ENCODE assay signal across 8 mouse cellular contexts in the genomic region with DNA sequence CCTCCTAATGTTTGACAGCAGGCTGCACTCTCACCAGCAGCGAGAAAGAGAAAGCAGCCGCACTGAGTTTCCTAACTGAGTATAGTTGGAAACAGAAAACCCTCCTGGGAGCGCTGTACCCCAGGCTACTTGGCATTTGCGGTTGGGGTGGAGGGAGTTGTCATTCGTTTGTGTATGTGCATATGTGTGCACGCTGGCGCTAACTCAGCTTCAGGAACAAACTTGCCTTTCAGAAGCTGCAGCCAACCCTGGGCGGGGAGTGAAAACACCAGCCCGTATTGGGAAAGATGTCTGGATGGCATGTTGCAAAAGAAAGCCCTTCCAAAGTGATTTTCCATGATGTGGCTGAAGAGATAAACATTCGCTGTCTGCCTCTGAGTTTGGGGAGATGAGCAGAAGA. TPM values are rescaled to one million over a fixed set of nuclear protein-coding genes. Genes with fewer than 3 reads are reported as not detected.
A peak's percentile ranks its signal among the peaks of the same experiment; 100 is the strongest.
DNase-seq lines count a peak whose midpoint lies in the region; ATAC-seq and TF ChIP-seq lines count a peak whose summit lies in the region.

No protein-coding gene starts in this region.

- peaks cover 3% of the 10 kb centered on the region; the same call in 1 of the 2 replicates for H3K4me1 ChIP-seq in forebrain, embryonic 11.5 days (replicated peaks; ENCODE audit: control insufficient read depth, insufficient read depth, low read length)
- H3K4me1 ChIP-seq in forebrain, embryonic 12.5 days: peaks cover 13% of the 10 kb centered on the region
- peaks cover 4 to 22% of the 10 kb centered on the region in 2 experiments for H3K4me1 ChIP-seq in CH12.LX (ENCODE audit: control insufficient read depth in 1 of 2, insufficient read depth in 2 of 2)
- H3K4me1 ChIP-seq in limb, embryonic 10.5 days: peaks cover 11% of the 10 kb centered on the region

- H3ac ChIP-seq in myocyte (ENCODE audit: control insufficient read depth, insufficient read length): no peak overlapping the region

- H3K79me2 ChIP-seq in CH12.LX (replicated peaks; ENCODE audit: control insufficient read depth, extremely low read depth, insufficient read depth, poor library complexity, severe bottlenecking) (no peaks in the 10 kb centered on the region), myocyte (ENCODE audit: control insufficient read depth, insufficient read depth) (no peaks in the 10 kb centered on the region)

- no peaks in the 10 kb centered on the region for H3K9me3 ChIP-seq in forebrain, embryonic 11.5 days (ENCODE audit: control insufficient read depth, low read length)
- no peaks in the 10 kb centered on the region for H3K9me3 ChIP-seq in forebrain, embryonic 12.5 days
- peaks cover 5% of the 10 kb centered on the region for H3K9me3 ChIP-seq in CH12.LX (replicated peaks; ENCODE audit: low read length)
- H3K9me3 ChIP-seq in limb, embryonic 10.5 days (replicated peaks): no peaks in the 10 kb centered on the region

- H3K9ac ChIP-seq in forebrain, embryonic 11.5 days (ENCODE audit: low read length): no peak overlapping the region
- H3K9ac ChIP-seq in forebrain, embryonic 12.5 days: no peak overlapping the region
- H3K9ac ChIP-seq in CH12.LX (ENCODE audit: insufficient read depth, low read depth): no peak overlapping the region

- no peak for TF ChIP-seq RAD21 in CH12.LX (IDR thresholded peaks at IDR 0.05; ENCODE audit: low read depth, low read length)

- WGBS in forebrain, embryonic 11.5 days: 50% methylated on average over 10 of the region's 10 CpGs
- WGBS in forebrain, embryonic 12.5 days: 44% methylated on average over 10 of the region's 10 CpGs
- whole genome bisulfite sequencing in limb, embryonic 10.5 days: 27% methylated on average over 10 of the region's 10 CpGs

- TF ChIP-seq POLR2A in CH12.LX (IDR thresholded peaks at IDR 0.05; ENCODE audit: low read depth, low read length) (no peak), myocyte (IDR thresholded peaks at IDR 0.05; ENCODE audit: insufficient read length, low read depth) (no peak)

- no peak for ATAC-seq in forebrain, embryonic 11.5 days (replicated peaks; ENCODE audit: low FRiP score)
- ATAC-seq in forebrain, embryonic 12.5 days (ENCODE audit: low FRiP score): no peak

- no peak overlapping the region for H3K27ac ChIP-seq in forebrain, embryonic 11.5 days (ENCODE audit: low read depth, low read length)
- H3K27ac ChIP-seq in forebrain, embryonic 12.5 days: no peak overlapping the region
- no peak overlapping the region for H3K27ac ChIP-seq in CH12.LX (ENCODE audit: insufficient read depth, low read depth)
- H3K27ac ChIP-seq in limb, embryonic 10.5 days: no peak overlapping the region

- dilution Hi-C loops in CH12.LX (cut with MboI; ENCODE audit: extremely low pct_ligation_motif_present, extremely low pct_unique_long_range_greater_than_20kb, low sequenced_read_pairs): no loop called here

- no peak for TF ChIP-seq CTCF in CH12.LX (conservative IDR thresholded peaks at IDR 0.05 in 1 of 2, IDR thresholded peaks at IDR 0.05 in 1 of 2; ENCODE audit: low read depth in 2 of 2, low read length in 2 of 2)

- no peak for TF ChIP-seq EP300 in CH12.LX (IDR thresholded peaks at IDR 0.05; ENCODE audit: low read length)

- in situ Hi-C loops in CH12.LX (cut with MboI; ENCODE audit: low pct_ligation_motif_present, low pct_unique_long_range_greater_than_20kb, low sequenced_read_pairs): no loop called here

- no peak overlapping the region for H3K4me3 ChIP-seq in forebrain, embryonic 11.5 days (ENCODE audit: low read depth, low read length)
- no peak overlapping the region for H3K4me3 ChIP-seq in forebrain, embryonic 12.5 days (replicated peaks)
- H3K4me3 ChIP-seq in CH12.LX (replicated peaks in 1 of 3; ENCODE audit: low read depth in 2 of 3, low read length in 2 of 3, poor library complexity in 1 of 3) (peak overlapping the region in 1 of 3 experiments; percentile 48), myocyte (no peak overlapping the region)
- peak overlapping the region; percentile 31 for H3K4me3 ChIP-seq in limb, embryonic 10.5 days

- H3K4me2 ChIP-seq in forebrain, embryonic 11.5 days (ENCODE audit: low read depth, low read length, severe bottlenecking): no peak overlapping the region
- H3K4me2 ChIP-seq in forebrain, embryonic 12.5 days: no peak overlapping the region
- peak overlapping the region; percentile 80 for H3K4me2 ChIP-seq in CH12.LX (ENCODE audit: insufficient read depth, low read depth, poor library complexity, severe bottlenecking)
- H3K4me2 ChIP-seq in myocyte (ENCODE audit: low read depth): peak overlapping the region; percentile 70

- peak; percentile 38 for DNase-seq in forebrain, embryonic 11.5 days (ENCODE audit: low spot score)
- DNase-seq in CH12.LX (ENCODE audit: extremely low read depth): no peak
- peak; percentile 29 for DNase-seq in forelimb bud, embryonic 11.5 days (ENCODE audit: low read depth, low spot score)
- no peak for DNase-seq in limb, embryonic 10.5 days (ENCODE audit: low spot score)
- DNase-seq in ovary, postnatal 14 days (ENCODE audit: low spot score): no peak
- no peak for DNase-seq in left cerebral cortex, adult 11 months (ENCODE audit: low spot score)

- H3K27me3 ChIP-seq in forebrain, embryonic 11.5 days (ENCODE audit: control insufficient read depth, insufficient read depth, low read length): no peaks in the 10 kb centered on the region
- no peaks in the 10 kb centered on the region for H3K27me3 ChIP-seq in forebrain, embryonic 12.5 days
- H3K27me3 ChIP-seq in CH12.LX (replicated peaks): peaks cover 6% of the 10 kb centered on the region
- H3K27me3 ChIP-seq in limb, embryonic 10.5 days (ENCODE audit: low read depth, poor library complexity, severe bottlenecking): 0 out of 2 replicates have a peak, but pooled peaks cover 4% of the 10 kb centered on the region
- no peaks in the 10 kb centered on the region for H3K27me3 ChIP-seq in myocyte (ENCODE audit: control insufficient read depth, insufficient read depth, insufficient read length)

- H3K36me3 ChIP-seq in forebrain, embryonic 11.5 days (ENCODE audit: control insufficient read depth, insufficient read depth, low read length): no peaks in the 10 kb centered on the region
- H3K36me3 ChIP-seq in forebrain, embryonic 12.5 days (replicated peaks): no peaks in the 10 kb centered on the region
- H3K36me3 ChIP-seq in CH12.LX (replicated peaks in 1 of 2; ENCODE audit: control insufficient read depth in 1 of 2, insufficient read depth in 1 of 2, low read length in 1 of 2): no peaks in the 10 kb centered on the region
- H3K36me3 ChIP-seq in limb, embryonic 10.5 days: no peaks in the 10 kb centered on the region
- no peaks in the 10 kb centered on the region for H3K36me3 ChIP-seq in myocyte (ENCODE audit: control insufficient read depth, insufficient read depth)

TF ChIP-seq in CH12.LX, 34 proteins besides CTCF, POLR2A, EP300 and RAD21 (continues in another document):
- TF ChIP-seq ZC3H11A (IDR thresholded peaks at IDR 0.05; ENCODE audit: low read depth, low read length) (no peak), PAX5 (IDR thresholded peaks at IDR 0.05; ENCODE audit: low read length) (no peak), ZNF384 (IDR thresholded peaks at IDR 0.05; ENCODE audit: low read depth, low read length) (no peak), SIN3A (IDR thresholded peaks at IDR 0.05; ENCODE audit: low read length) (no peak), USF2 (conservative IDR thresholded peaks at IDR 0.05; ENCODE audit: low read depth, low read length) (no peak), HCFC1 (IDR thresholded peaks at IDR 0.05; ENCODE audit: low read depth, low read length) (no peak), GABPA (IDR thresholded peaks at IDR 0.05; ENCODE audit: insufficient replicate concordance, low read depth, low read length) (no peak), NRF1 (IDR thresholded peaks at IDR 0.05; ENCODE audit: low read depth, low read length) (no peak), NELFE (IDR thresholded peaks at IDR 0.05; ENCODE audit: low read depth, low read length) (no peak)

TF ChIP-seq in myocyte, 11 proteins besides CTCF, POLR2A, EP300 and RAD21 (continues in another document):
- TF ChIP-seq REST (IDR thresholded peaks at IDR 0.05; ENCODE audit: insufficient read depth, insufficient read length): no peak
- no peak for TF ChIP-seq MYOD1 (IDR thresholded peaks at IDR 0.05; ENCODE audit: control insufficient read depth in 1 of 3, insufficient read length in 2 of 3, low read depth in 2 of 3)
- no peak for TF ChIP-seq TCF12 (IDR thresholded peaks at IDR 0.05; ENCODE audit: insufficient read depth, poor library complexity, severe bottlenecking)
- no peak for TF ChIP-seq E2F4 (IDR thresholded peaks at IDR 0.05; ENCODE audit: insufficient read depth)
- TF ChIP-seq POLR2AphosphoS2 (IDR thresholded peaks at IDR 0.05; ENCODE audit: insufficient read length, low read depth): no peak
- TF ChIP-seq MAX (IDR thresholded peaks at IDR 0.05; ENCODE audit: low read depth): no peak
- no peak for TF ChIP-seq SRF (IDR thresholded peaks at IDR 0.05; ENCODE audit: control insufficient read depth, insufficient read length, low read depth)
- no peak for TF ChIP-seq CEBPB (IDR thresholded peaks at IDR 0.05; ENCODE audit: insufficient read depth, poor library complexity, severe bottlenecking)

RNA-seq across cellular contexts. Expression of gene Tacc2, which starts 0.3 kb away (rescaled TPM):
- polyA plus RNA-seq in forebrain, embryonic 11.5 days (2014; fragmentation: Nextera tagmentation; extraction: Ambion mirVana): 47.4 and 50.8 TPM in 2 replicates
- 54.8 and 57.3 TPM in 2 replicates for polyA plus RNA-seq in forebrain, embryonic 12.5 days (2016; fragmentation: Nextera tagmentation; extraction: Ambion mirVana)
- total RNA-seq in CH12.LX (2012; rRNA removed) (0.13 and 0.17 TPM in 2 replicates), CH12.LX (2014; rRNA removed) (not detected in 2 replicates)
- polyA plus RNA-seq in CH12.LX (2012; ENCODE audit: insufficient read length, low read depth) (0.14 and 0.41 TPM in 2 replicates), myocyte (2012; fragmentation: generic; extraction: Trizol) (61.8 TPM)
- 37.5 and 39.2 TPM in 2 replicates for polyA plus RNA-seq in limb, embryonic 10.5 days (2016; fragmentation: Nextera tagmentation; extraction: Ambion mirVana)

RNA-seq across cellular contexts. Expression of gene Nsmce4a, which starts 4.1 kb away (rescaled TPM):
- 211 and 215 TPM in 2 replicates for polyA plus RNA-seq in forebrain, embryonic 11.5 days (2014; fragmentation: Nextera tagmentation; extraction: Ambion mirVana)
- 172 and 182 TPM in 2 replicates for polyA plus RNA-seq in forebrain, embryonic 12.5 days (2016; fragmentation: Nextera tagmentation; extraction: Ambion mirVana)
- total RNA-seq in CH12.LX (2012; rRNA removed) (67.6 and 81.5 TPM in 2 replicates), CH12.LX (2014; rRNA removed) (208 and 255 TPM in 2 replicates)
- polyA plus RNA-seq in CH12.LX (2012; ENCODE audit: insufficient read length, low read depth) (97.9 and 98.4 TPM in 2 replicates), myocyte (2012; fragmentation: generic; extraction: Trizol) (24.4 TPM)
- 199 TPM in 2 replicates for polyA plus RNA-seq in limb, embryonic 10.5 days (2016; fragmentation: Nextera tagmentation; extraction: Ambion mirVana)

RNA-seq across cellular contexts. Expression of gene Ate1, which starts 56.8 kb away (rescaled TPM):
- polyA plus RNA-seq in forebrain, embryonic 11.5 days (2014; fragmentation: Nextera tagmentation; extraction: Ambion mirVana): 57.5 and 59.7 TPM in 2 replicates
- 66.9 and 67.2 TPM in 2 replicates for polyA plus RNA-seq in forebrain, embryonic 12.5 days (2016; fragmentation: Nextera tagmentation; extraction: Ambion mirVana)
- total RNA-seq in CH12.LX (2012; rRNA removed) (11.3 and 12.2 TPM in 2 replicates), CH12.LX (2014; rRNA removed) (14.3 and 15.5 TPM in 2 replicates)
- polyA plus RNA-seq in CH12.LX (2012; ENCODE audit: insufficient read length, low read depth) (14.8 and 15.4 TPM in 2 replicates), myocyte (2012; fragmentation: generic; extraction: Trizol) (9.8 TPM)
- 37.9 and 42.6 TPM in 2 replicates for polyA plus RNA-seq in limb, embryonic 10.5 days (2016; fragmentation: Nextera tagmentation; extraction: Ambion mirVana)

Comparison
In these comparisons a context has a peak if more than half of its experiments do, and no peak if none do; other contexts are left out.
1. DNase-seq: peak in forebrain, embryonic 11.5 days (single experiment) and forelimb bud, embryonic 11.5 days (single experiment); none in CH12.LX (single experiment), limb, embryonic 10.5 days (single experiment), ovary, postnatal 14 days (single experiment) and left cerebral cortex, adult 11 months (single experiment).
2. H3K4me2 ChIP-seq: peak in CH12.LX (single experiment) and myocyte (single experiment); none in forebrain, embryonic 11.5 days (single experiment) and forebrain, embryonic 12.5 days (single experiment).
3. RNA of gene Tacc2, which starts 0.3 kb away (polyA plus RNA-seq): 61.8 TPM in myocyte (single experiment), 54.8 to 57.3 TPM in forebrain, embryonic 12.5 days, 47.4 to 50.8 TPM in forebrain, embryonic 11.5 days and 37.5 to 39.2 TPM in limb, embryonic 10.5 days; 0.14 to 0.41 TPM in CH12.LX; every median in the first group is over 10 times any median in the second.